Mouse (Mus musculus) embryonic fibroblast, embryonic 13.5 days (primary cell): ENCODE data around the gene Foxf2. TPM values are rescaled to one million over a fixed set of nuclear protein-coding genes. Genes with fewer than 3 reads are reported as not detected.

Source experiments
- H3K27ac ChIP-seq: 2 replicates; pipeline ENCODE4 v1.5.1; 2012; ENCODE audit warnings: low read length, control low read depth, inconsistent platforms; ENCODE audit not compliant: insufficient read depth
- H3K4me1 ChIP-seq: 2 replicates; pipeline ENCODE4 v1.6.1; 2011; ENCODE audit warnings: low read length; ENCODE audit not compliant: control insufficient read depth, insufficient read depth
- H3K4me3 ChIP-seq: 2 replicates; pipeline ENCODE4 v1.5.1; 2011; ENCODE audit warnings: mild to moderate bottlenecking, control low read depth, low read length; ENCODE audit not compliant: insufficient read depth
- CTCF ChIP-seq: IDR thresholded peaks from 2 replicates; pipeline ENCODE4 v1.5.1; 2011; ENCODE audit warnings: mild to moderate bottlenecking, control low read depth, low read length, moderate library complexity, borderline replicate concordance; ENCODE audit not compliant: insufficient read depth
- POLR2A ChIP-seq: IDR thresholded peaks from 2 replicates; pipeline ENCODE4 v1.6.1; 2011; ENCODE audit warnings: low read depth, mild to moderate bottlenecking, control low read depth, low read length, moderate library complexity
- polyA plus RNA-seq: library from polyadenylated mRNA; stranded (reverse); fragments of >200 nt; gene quantifications from 2 replicates; pipeline ENCODE4 v1.2.4, GENCODE M21; 2011; ENCODE audit warnings: low read depth; ENCODE audit not compliant: missing spikeins, insufficient read length

Gene Foxf2
- polyA plus RNA-seq, 1 experiment: 1.4 TPM

GRCm38 (mm10) chr13:31618001-31618400 lies 7.6 kb upstream of the Foxf2 start:
- Histone ChIP-seq H3K4me3 (peak overlapping the region; percentile 20; the same call in 1 of the 2 replicates), H3K4me1 (no peaks in the 10 kb centered on the region), H3K27ac (no peak overlapping the region)
- no peak for TF ChIP-seq POLR2A
- no peak for TF ChIP-seq CTCF

DNA sequence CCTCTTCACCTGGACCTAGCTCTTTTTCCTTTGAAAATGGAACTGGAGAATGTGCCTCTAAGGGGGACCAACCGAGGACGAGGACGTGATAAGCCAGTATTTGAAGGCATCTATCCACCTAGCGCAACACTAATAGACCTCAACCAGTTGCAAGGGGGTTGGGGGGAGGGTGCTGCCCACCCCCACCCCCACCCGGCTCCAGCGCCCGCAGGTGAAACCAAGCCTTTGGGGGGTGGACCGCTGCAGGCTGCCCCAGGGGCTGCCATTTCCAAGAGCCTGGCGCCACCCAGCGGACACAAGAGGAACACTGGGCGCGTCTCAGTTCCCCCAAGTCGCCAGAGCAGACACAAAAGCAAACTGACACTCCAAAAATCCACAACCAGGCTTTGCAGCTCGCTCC lies 7.2 kb upstream of the Foxf2 start:
- Histone ChIP-seq H3K4me3 (peak overlapping the region; percentile 20), H3K4me1 (no peaks in the 10 kb centered on the region), H3K27ac (no peak overlapping the region)
- TF ChIP-seq POLR2A (no peak), CTCF (peak; percentile 73)

DNA sequence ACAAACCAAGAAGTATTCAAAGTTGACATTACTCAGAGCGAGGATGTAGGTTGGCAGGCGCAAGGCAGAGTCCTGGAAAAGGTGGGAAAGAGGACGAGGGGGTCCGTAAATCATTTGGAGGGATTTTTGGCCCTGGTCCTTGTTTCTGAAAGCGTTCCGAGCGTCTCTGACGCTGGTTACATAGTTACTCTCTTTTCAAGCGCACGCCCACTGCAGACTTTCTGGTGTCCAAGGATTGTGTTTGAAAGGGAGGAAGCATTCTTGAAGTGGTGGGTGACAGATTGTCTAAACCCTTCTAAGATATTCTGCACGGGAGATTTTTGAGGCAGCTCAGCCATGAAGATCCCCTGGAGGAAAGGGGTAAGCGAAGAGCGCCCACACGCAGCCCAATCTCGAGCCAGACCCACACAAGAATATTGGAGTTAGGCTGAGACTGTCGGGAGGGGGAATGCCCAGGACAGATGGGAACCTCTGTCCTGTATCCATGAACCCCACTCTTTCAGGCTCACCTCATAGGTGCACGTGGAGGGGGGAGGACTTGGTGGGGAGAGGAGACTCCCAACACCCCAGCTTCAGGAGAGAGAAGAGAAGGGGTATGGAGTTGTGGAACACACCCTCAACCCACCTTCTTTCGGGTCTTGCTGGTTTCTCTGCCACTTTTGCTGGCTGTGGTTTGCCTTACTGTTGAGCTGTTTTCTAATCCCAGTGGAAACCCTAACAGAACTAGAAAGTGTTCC lies 6.5 kb upstream of the Foxf2 start:
- Histone ChIP-seq H3K4me3 (no peak overlapping the region), H3K4me1 (no peaks in the 10 kb centered on the region), H3K27ac (no peak overlapping the region)
- no peak for TF ChIP-seq POLR2A
- no peak for TF ChIP-seq CTCF

GRCm38 (mm10) chr13:31619826-31620498 lies 5.7 kb upstream of the Foxf2 start:
- TF ChIP-seq CTCF (no peak), POLR2A (no peak)
- no peak overlapping the region for H3K4me3 ChIP-seq
- H3K27ac ChIP-seq: no peak overlapping the region
- no peaks in the 10 kb centered on the region for H3K4me1 ChIP-seq

DNA sequence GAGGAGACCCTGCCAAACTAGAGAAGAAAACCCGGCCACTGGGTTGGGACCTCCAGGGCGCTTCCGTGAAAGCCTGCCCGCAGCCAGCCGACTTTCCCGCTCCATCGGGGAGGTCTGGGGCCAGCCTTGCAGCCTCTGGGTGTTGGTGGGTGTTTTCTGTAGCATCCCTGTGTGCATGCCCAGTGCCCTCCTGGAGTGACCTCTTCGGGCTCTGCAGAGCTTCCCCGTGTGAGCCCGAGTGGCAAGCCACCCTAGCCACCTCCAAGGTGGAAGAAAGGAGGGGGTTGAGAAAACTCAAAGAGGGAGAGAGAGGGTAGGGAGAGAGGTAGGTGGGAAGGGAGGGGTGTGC lies 5.1 kb upstream of the Foxf2 start:
- TF ChIP-seq CTCF (no peak), POLR2A (no peak)
- Histone ChIP-seq H3K4me3 (no peak overlapping the region), H3K4me1 (no peaks in the 10 kb centered on the region), H3K27ac (no peak overlapping the region)

DNA sequence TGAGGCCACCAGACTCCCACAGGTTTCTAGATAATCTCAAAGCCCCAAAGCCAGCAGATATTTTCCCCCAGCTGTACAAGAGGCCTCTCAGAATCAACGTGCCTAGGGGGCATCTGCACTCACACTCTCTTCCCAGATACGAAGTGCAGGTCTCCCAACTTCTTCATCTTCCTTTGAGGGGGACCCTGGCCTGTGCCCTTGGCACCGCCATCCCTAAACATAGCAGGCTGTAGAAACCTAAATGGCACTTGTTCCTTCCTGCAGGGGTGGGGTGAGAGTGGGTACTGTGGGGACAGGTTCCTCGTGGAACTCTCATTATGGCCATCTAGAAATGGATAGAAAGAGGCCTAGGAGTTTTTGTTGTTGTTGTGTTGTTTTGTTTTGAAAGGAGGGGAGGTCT lies 4.7 kb upstream of the Foxf2 start:
- no peak for TF ChIP-seq CTCF
- no peak for TF ChIP-seq POLR2A
- no peak overlapping the region for H3K4me3 ChIP-seq
- no peak overlapping the region for H3K27ac ChIP-seq
- no peaks in the 10 kb centered on the region for H3K4me1 ChIP-seq

DNA sequence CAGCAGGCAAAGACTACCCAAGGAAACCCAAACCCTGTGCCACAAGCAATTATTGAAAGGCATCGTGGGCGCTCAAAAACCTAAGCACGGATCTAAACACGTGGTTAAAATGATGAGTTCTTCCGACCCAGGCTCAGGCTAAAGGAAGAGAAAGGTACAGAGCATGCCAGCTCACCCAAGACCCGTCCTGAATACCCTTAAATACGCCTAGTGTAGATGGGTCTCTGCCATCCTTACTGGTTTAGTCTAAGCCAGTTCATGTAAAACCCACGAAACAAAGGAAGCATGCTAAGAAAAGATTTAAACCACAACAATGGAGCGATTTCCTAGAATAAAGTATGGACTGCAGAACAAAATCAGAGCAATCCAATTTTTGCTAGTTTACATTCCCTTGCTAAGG lies 3.9 kb upstream of the Foxf2 start:
- no peaks in the 10 kb centered on the region for H3K4me1 ChIP-seq
- TF ChIP-seq CTCF (no peak), POLR2A (no peak)
- no peak overlapping the region for H3K4me3 ChIP-seq
- H3K27ac ChIP-seq: no peak overlapping the region

- H3K4me1 ChIP-seq: no peaks in the 10 kb centered on the region
- TF ChIP-seq CTCF: no peak
- no peak for TF ChIP-seq POLR2A
- H3K4me3 ChIP-seq: no peak overlapping the region
- H3K27ac ChIP-seq: no peak overlapping the region
Observed at GRCm38 (mm10) chr13:31622371-31622770, 3.2 kb upstream of the Foxf2 start.

DNA sequence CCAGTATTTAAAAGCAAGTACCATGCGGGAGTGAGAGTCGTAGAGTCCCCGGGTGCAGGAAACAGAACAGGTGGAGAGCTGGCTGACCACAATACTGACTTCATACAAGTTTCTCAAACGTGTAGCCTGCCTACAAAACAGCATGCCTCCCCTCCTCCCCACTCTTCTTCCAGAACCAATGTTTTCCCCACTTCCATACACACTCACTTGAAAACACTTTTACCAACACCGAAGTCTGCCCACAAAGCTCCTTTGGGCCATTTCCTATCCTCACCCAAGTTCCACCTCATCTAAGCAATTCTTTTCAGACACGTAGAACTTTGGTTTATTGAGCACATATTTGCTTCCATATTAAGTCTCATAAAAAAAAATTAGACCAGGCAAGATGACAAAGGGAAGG lies 2.3 kb upstream of the Foxf2 start:
- Histone ChIP-seq H3K4me3 (no peak overlapping the region), H3K27ac (no peak overlapping the region), H3K4me1 (no peaks in the 10 kb centered on the region)
- no peak for TF ChIP-seq CTCF
- no peak for TF ChIP-seq POLR2A
